Mouse (Mus musculus): Measurements from ENCODE around the gene Gpr84.

The Gpr84 gene

GRCm38 (mm10) chr15:103335488-103336235 lies 25.2 kb upstream of the Gpr84 start:
- no peak for DNase-seq (ENCODE audit: low spot score in 2 of 2)

- DNase-seq (ENCODE audit: low spot score in 2 of 2): no peak
Observed at GRCm38 (mm10) chr15:103335040-103335439, 24.6 kb upstream of the Gpr84 start.

DNA sequence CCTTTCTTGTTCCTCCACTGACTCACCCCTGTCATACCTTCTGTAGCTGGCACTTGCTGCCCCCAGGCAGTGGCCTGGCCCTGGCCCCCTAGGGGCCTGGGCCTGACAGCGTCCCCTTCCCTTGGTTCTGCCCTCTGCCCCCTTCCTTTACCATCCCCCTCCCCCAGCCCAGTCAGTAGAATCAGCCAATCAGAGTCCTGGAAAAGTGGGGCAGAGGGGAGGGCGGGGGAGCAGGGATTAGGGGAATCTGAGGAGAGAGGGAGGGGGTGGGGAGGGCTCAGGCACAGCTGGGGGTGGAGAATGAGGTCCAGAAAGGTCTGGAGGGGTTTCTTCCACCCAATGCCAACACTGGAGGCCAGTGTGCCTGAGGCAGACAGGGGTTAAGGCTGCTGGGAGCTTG lies 23.8 kb upstream of the Gpr84 start:
- DNase-seq (ENCODE audit: low spot score in 2 of 2): no peak

- no peak for DNase-seq (ENCODE audit: low spot score in 2 of 2)
Observed at GRCm38 (mm10) chr15:103333738-103334137, 23.3 kb upstream of the Gpr84 start.

GRCm38 (mm10) chr15:103333081-103333615 lies 22.7 kb upstream of the Gpr84 start:
- no peak for DNase-seq (ENCODE audit: low spot score in 2 of 2)

DNA sequence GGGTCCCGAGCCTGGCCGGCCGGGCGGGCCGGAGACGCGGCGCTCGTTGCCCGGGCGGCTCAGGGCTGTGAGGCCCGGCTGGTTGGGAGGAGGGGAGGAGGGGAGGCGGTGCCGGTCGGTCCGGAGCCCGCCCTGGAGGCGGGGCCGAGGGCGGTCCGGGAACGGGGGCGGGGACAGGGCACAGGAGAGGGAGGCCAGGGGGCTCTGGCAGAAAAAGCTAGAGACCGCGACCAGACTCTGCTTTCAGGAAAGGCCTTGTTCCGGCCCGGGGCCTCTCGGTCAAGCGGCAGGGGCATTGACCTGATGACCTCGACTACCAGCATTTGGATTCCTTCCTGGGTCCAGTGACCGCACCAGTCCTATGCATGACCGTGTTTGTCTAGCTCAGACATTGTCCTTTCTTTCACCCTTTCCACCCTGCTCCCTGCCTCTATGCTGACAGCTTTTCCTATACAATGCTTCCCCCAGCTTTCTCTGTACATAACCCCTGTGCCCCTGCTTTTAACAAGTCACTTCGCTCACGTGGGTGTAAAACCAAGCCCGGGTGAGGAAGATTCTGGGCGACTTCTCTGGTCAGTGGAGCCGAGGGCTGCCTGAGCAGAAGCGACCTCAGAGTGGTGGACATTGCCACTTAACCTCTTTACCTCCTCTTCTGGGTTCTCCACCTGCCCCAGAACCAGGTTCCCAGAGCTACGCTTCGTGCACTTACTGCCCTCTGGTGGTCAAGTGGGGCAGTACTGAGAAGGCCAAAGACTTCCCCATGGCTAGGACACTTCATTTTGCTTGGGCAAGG lies 13.2 kb upstream of the Gpr84 start:
- DNase-seq (ENCODE audit: low spot score in 2 of 2): peak; percentile 80 to 89

- peak in 1 of 2 experiments; percentile 43 for DNase-seq (ENCODE audit: low spot score in 2 of 2)
Observed at GRCm38 (mm10) chr15:103323070-103323454, 12.7 kb upstream of the Gpr84 start.

- DNase-seq (ENCODE audit: low spot score in 2 of 2): no peak
Observed at GRCm38 (mm10) chr15:103322396-103322795, 12.0 kb upstream of the Gpr84 start.

DNA sequence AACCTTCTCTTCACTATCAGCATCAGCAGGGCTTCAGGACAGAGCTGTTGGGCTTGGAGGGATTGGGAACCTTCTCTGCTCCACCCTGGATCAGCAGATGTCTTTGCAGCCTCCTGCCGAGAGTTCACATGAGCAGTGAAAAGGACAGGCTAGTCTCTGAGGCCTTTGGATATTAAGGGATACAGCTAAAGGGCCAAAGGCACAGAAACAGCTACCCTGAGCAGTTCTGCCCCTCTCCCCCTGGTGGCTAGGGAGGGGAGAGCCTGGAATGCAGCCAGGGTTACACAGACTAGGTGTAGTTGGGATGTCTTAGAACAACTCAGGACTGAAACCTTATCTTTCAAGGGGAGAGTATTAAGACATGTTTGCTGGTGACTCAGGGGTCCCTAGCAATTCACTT lies 10.7 kb upstream of the Gpr84 start:
- no peak for DNase-seq (ENCODE audit: low spot score in 2 of 2)

DNA sequence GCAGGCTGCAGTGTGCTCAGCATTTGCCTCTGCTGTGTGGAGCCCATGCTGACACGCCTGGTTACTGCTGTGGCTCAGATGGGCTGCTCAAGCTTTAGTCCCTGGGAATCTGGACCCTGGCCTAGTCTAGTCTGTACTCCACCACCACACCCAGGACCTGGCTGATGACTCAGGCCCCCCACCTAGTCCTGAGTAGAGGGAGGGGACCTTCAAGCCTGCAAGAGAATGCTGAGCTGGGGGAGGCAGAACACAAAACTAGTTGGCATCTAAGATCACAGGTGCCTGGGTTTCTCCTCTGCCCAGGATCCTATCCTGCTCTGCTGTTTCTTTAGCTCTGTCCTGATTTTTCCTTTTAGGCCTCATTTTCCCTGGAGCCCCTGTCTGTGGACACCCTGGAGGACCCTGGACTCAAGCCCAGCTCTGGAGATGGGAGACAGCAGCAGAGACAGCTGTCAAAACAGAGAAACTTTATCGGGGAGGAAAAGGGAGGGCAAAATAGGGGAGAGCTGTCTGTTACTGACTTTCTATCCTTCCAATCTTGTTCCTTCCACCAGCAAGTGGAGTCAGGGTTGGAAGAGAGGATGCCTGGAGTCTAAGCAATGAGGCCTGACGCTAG lies 7.9 kb upstream of the Gpr84 start:
- no peak for DNase-seq (ENCODE audit: low spot score in 2 of 2)

- no peak for DNase-seq (ENCODE audit: low spot score in 2 of 2)
Observed at GRCm38 (mm10) chr15:103317731-103318130, 7.3 kb upstream of the Gpr84 start.

GRCm38 (mm10) chr15:103317120-103317519 lies 6.7 kb upstream of the Gpr84 start:
- no peak for DNase-seq (ENCODE audit: low spot score in 2 of 2)

- peak in 1 of 2 experiments; percentile 73 for DNase-seq (ENCODE audit: low spot score in 2 of 2)
Observed at GRCm38 (mm10) chr15:103315979-103316776, 5.8 kb upstream of the Gpr84 start.

GRCm38 (mm10) chr15:103315011-103315502 lies 4.6 kb upstream of the Gpr84 start:
- peak; percentile 64 to 73 for DNase-seq (ENCODE audit: low spot score in 2 of 2)

- no peak for DNase-seq (ENCODE audit: low spot score in 2 of 2)
Observed at GRCm38 (mm10) chr15:103314181-103314580, 3.8 kb upstream of the Gpr84 start.

- DNase-seq (ENCODE audit: low spot score in 2 of 2): no peak
Observed at GRCm38 (mm10) chr15:103313495-103314095, 3.2 kb upstream of the Gpr84 start.

DNA sequence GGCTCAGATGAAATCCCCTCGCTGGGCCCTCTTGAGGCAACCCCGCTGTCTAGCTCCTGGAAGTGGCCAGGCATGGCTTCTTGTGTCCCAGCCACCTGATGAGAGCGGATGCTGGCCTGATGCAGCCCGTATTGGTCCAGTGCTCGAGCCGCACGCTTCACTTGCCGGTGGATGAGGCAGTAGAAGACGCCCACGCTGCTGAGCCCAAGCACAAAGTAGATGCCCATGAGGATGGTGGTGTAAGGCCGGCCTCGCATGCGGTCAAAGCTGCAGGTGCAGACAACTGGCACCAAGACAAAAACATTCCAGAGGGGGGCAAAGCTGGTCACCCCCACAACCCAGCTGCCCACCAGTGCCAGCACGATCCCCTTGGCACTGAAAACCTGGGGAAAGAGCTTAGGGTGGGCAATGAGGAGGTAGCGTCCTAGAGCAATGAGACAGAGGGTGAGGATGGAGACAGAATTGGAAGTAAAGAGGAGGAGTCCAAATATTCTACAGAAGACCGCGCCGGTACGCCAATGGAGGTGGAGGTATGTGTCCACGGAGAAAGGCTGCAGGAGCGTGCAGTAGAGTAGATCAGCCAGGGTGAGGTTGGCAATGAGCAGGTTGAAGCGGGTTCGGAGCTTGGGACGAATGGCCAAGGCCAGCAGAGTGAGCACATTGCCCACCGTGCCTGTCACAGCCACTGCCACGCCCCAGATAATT lies 1.4 kb downstream of the Gpr84 start:
- no peak for DNase-seq (ENCODE audit: low spot score in 2 of 2)

DNA sequence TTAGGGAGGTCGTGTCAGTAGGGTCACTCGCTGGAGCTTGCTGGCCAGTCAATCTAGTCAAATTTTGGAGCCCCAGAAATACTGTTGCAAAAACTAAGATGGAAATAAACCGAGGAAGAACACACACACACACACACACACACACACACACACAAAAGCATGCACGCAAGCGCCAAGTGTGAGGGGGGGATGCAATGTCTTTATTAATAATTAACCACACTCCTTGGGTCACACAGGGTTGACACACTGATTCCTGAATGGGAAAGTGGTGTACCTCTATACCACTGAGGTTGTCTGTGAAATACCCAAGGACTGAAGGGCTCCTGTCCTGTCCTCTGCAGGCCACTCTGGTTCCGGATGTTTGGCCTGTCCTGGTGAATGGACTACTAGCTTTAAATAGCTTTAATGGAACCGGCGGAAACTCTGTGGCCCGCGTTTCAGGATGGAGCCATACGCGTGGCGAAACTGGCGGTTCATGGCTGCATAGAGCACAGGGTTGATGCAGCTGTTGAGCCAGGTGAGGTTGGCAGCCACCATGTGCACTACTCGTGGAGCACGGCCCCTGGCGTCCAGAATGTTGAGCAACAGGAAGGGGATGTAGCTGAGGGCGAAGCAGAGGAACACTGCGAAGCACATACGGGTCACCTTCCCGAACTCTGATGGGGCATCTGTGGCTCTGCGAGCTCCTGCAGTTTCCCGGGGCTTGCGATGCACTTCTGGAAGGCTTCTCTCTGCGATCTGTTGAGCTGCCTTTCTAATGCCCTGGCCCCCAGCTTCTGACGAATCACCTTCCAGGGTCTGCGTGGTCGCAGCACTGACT lies 2.1 kb downstream of the Gpr84 start:
- DNase-seq (ENCODE audit: low spot score in 2 of 2): no peak

DNA sequence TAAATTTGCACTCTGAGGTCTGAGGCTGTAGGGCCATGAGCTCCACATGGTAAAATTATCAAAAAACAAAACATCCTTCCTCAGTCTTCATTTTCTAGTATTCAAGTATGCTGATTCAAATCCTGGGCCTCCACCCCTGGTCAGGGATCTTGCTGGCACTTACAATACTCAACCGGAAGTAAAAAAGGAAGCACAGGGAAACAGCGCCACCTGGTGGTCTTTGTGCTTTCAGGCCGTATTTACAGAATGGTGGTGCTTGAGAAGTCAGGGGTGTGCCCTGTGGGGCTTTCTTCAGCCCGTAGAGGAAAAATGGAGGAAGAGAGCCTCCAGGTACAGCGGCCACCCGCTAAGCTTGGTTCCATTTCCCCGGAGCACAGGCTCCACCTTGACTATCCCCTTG lies 3.3 kb downstream of the Gpr84 start:
- DNase-seq (ENCODE audit: low spot score in 2 of 2): peak; percentile 89 to 93

Data from urinary bladder, postnatal 36 days (tissue).